Mouse (Mus musculus) intestine, postnatal 0 days (tissue): ENCODE measurements around the gene Pofut2. TPM values are rescaled to one million over a fixed set of nuclear protein-coding genes. Genes with fewer than 3 reads are reported as not detected.

Experiments used
- ATAC-seq: fragments of 200-750 bp; cut with Nextera tagmentation; 2 replicates; pipeline ENCODE4 v1.8.0; 2017; ENCODE audit warnings: mild to moderate bottlenecking, moderate TSS enrichment, moderate library complexity
- H3K27ac ChIP-seq: fragments of 300-500 bp; sonication (generic); 2 replicates; pipeline ENCODE4 v1.5.1; 2014; ENCODE audit warnings: mild to moderate bottlenecking, low read depth, low read length, moderate library complexity
- H3K27me3 ChIP-seq: fragments of 300-500 bp; sonication (generic); replicated peaks from 2 replicates; pipeline ENCODE4 v1.6.1; 2014; ENCODE audit warnings: low read length, mixed read lengths; ENCODE audit not compliant: control insufficient read depth, insufficient read depth
- H3K36me3 ChIP-seq: fragments of 300-500 bp; sonication (generic); 2 replicates; pipeline ENCODE4 v1.6.1; 2014; ENCODE audit warnings: mild to moderate bottlenecking, moderate library complexity; ENCODE audit not compliant: control insufficient read depth, insufficient read depth
- H3K4me1 ChIP-seq: fragments of 300-500 bp; sonication (generic); replicated peaks from 2 replicates; pipeline ENCODE4 v1.6.1; 2014; ENCODE audit warnings: antibody characterized with exemption, low read length, mixed read lengths; ENCODE audit not compliant: control insufficient read depth, insufficient read depth
- H3K4me2 ChIP-seq: fragments of 300-500 bp; sonication (generic); replicated peaks from 2 replicates; pipeline ENCODE4 v1.6.1; 2014; ENCODE audit warnings: low read depth, mild to moderate bottlenecking, moderate library complexity
- H3K4me3 ChIP-seq: fragments of 300-500 bp; sonication (generic); 2 replicates; pipeline ENCODE4 v1.5.1; 2014; ENCODE audit warnings: low read depth, low read length
- H3K9ac ChIP-seq: fragments of 300-500 bp; sonication (generic); 2 replicates; pipeline ENCODE4 v1.6.1; 2014; ENCODE audit warnings: mild to moderate bottlenecking, low read depth, low read length
- H3K9me3 ChIP-seq: fragments of 300-500 bp; sonication (generic); 2 replicates; pipeline ENCODE4 v1.6.1; 2016; ENCODE audit warnings: mixed run types; ENCODE audit not compliant: control insufficient read depth
- CTCF ChIP-seq: sonication (generic); IDR thresholded peaks from 2 replicates; pipeline ENCODE4 v1.5.1; 2016; ENCODE audit warnings: low read depth, mild to moderate bottlenecking, control low read depth, antibody characterized with exemption, moderate library complexity
- WGBS: fragments of 180-500 bp; shearing (Covaris S2); extraction: QIAGEN DNeasy Blood & Tissue Kit; methylation state at CpG from one replicate; pipeline ENCODE4 v1.1.7; 2014; 5-methylcytosine and 5-hydroxymethylcytosine counted together
- polyA plus RNA-seq: library from polyadenylated mRNA; unstranded; fragments of >200 nt; fragmentation: Nextera tagmentation; extraction: Ambion mirVana; gene quantifications from 2 replicates; pipeline ENCODE4 v1.2.1, GENCODE M21; 2015

Gene Pofut2
- polyA plus RNA-seq, 1 experiment from 2014 or later, result 40.4 TPM

- TF ChIP-seq CTCF, result peak; percentile 1; the same call in 1 of the 2 replicates
- 7% methylated on average over 11 of the region's 11 CpGs for WGBS
- ATAC-seq, result peak; percentile 72
- Histone ChIP-seq H3K9ac (no peak overlapping the region), H3K4me1 (peaks cover 16% of the 10 kb centered on the region), H3K27ac (peak overlapping the region; percentile 61), H3K9me3 (no peaks in the 10 kb centered on the region), H3K27me3 (no peaks in the 10 kb centered on the region), H3K36me3 (no peaks in the 10 kb centered on the region), H3K4me2 (no peak overlapping the region), H3K4me3 (no peak overlapping the region)
These were observed 37.9 kb upstream of the Pofut2 start for GRCm38 (mm10) chr10:77221108-77221507.

GRCm38 (mm10) chr10:77222963-77223552, 36.0 kb upstream of the Pofut2 start:
- no peaks in the 10 kb centered on the region for H3K27me3 ChIP-seq
- no peak overlapping the region for H3K9ac ChIP-seq
- H3K36me3 ChIP-seq, result no peaks in the 10 kb centered on the region
- H3K9me3 ChIP-seq, result no peaks in the 10 kb centered on the region
- TF ChIP-seq CTCF, result no peak
- H3K27ac ChIP-seq, result no peak overlapping the region
- WGBS, result 94% methylated on average over 11 of the region's 11 CpGs
- no peak for ATAC-seq
- H3K4me2 ChIP-seq, result no peak overlapping the region
- H3K4me3 ChIP-seq, result no peak overlapping the region
- H3K4me1 ChIP-seq, result 0 out of 2 replicates have a peak, but pooled peaks cover 5% of the 10 kb centered on the region

GRCm38 (mm10) chr10:77224390-77224789, 34.6 kb upstream of the Pofut2 start:
- no peak for ATAC-seq
- Histone ChIP-seq H3K9me3 (no peaks in the 10 kb centered on the region), H3K36me3 (no peaks in the 10 kb centered on the region), H3K4me2 (no peak overlapping the region), H3K27ac (no peak overlapping the region), H3K4me3 (no peak overlapping the region), H3K27me3 (no peaks in the 10 kb centered on the region), H3K9ac (no peak overlapping the region), H3K4me1 (0 out of 2 replicates have a peak, but pooled peaks cover 5% of the 10 kb centered on the region)
- WGBS, result 92% methylated on average over 4 of the region's 4 CpGs
- no peak for TF ChIP-seq CTCF

- WGBS, result 41% methylated on average over 9 of the region's 9 CpGs
- Histone ChIP-seq H3K4me1 (0 out of 2 replicates have a peak, but pooled peaks cover 5% of the 10 kb centered on the region), H3K9ac (no peak overlapping the region), H3K9me3 (no peaks in the 10 kb centered on the region), H3K4me2 (no peak overlapping the region), H3K4me3 (no peak overlapping the region), H3K36me3 (no peaks in the 10 kb centered on the region), H3K27me3 (no peaks in the 10 kb centered on the region), H3K27ac (no peak overlapping the region)
- TF ChIP-seq CTCF, result no peak
- ATAC-seq, result no peak
These were observed 33.6 kb upstream of the Pofut2 start for GRCm38 (mm10) chr10:77225414-77225813.

- 89% methylated on average over 8 of the region's 8 CpGs for WGBS
- H3K9ac ChIP-seq, result no peak overlapping the region
- H3K4me2 ChIP-seq, result no peak overlapping the region
- no peak overlapping the region for H3K4me3 ChIP-seq
- no peaks in the 10 kb centered on the region for H3K36me3 ChIP-seq
- no peak for TF ChIP-seq CTCF
- H3K9me3 ChIP-seq, result no peaks in the 10 kb centered on the region
- no peaks in the 10 kb centered on the region for H3K27me3 ChIP-seq
- ATAC-seq, result no peak
- no peak overlapping the region for H3K27ac ChIP-seq
- 0 out of 2 replicates have a peak, but pooled peaks cover 5% of the 10 kb centered on the region for H3K4me1 ChIP-seq
These were observed 32.9 kb upstream of the Pofut2 start for GRCm38 (mm10) chr10:77225995-77226688.

- Histone ChIP-seq H3K9ac (no peak overlapping the region), H3K27me3 (no peaks in the 10 kb centered on the region), H3K4me3 (no peak overlapping the region), H3K9me3 (no peaks in the 10 kb centered on the region), H3K27ac (no peak overlapping the region), H3K4me1 (no peaks in the 10 kb centered on the region), H3K36me3 (no peaks in the 10 kb centered on the region), H3K4me2 (no peak overlapping the region)
- WGBS, result 70% methylated on average over 8 of the region's 8 CpGs
- ATAC-seq, result no peak
- no peak for TF ChIP-seq CTCF
These were observed 32.2 kb upstream of the Pofut2 start for GRCm38 (mm10) chr10:77226691-77227367.
